In genomic region chr5:107289234-107289764, GRCm38 (mm10) we compare ENCODE assay signal across 8 mouse cellular contexts. TPM values are rescaled to one million over a fixed set of nuclear protein-coding genes. Genes with fewer than 3 reads are reported as not detected.
DNase-seq lines count a peak whose midpoint lies in the region; ATAC-seq lines count a peak whose summit lies in the region.

Gene Tgfbr3 (minus strand): TSS chr5:107289629.

- intact Hi-C loops in gastrocnemius, postnatal 36 days (cut with DNase I) = loop anchor here (1.0 to 5.0 kb wide), 2 partner anchors 122 to 298 kb away; no protein-coding TSS in a partner anchor
- intact Hi-C loops in left cerebral cortex, postnatal 36 days (cut with DNase I) = loop anchor here (10.0 kb wide), 2 partner anchors 144 to 204 kb away; no protein-coding TSS in a partner anchor

- peak; percentile 89 for DNase-seq in adrenal gland, adult 8-10 months
- DNase-seq in embryo, embryonic 10 days (ENCODE audit: low spot score) = peak; percentile 89
- DNase-seq in gastrocnemius, postnatal 36 days = peak; percentile 77 to 85
- DNase-seq in intestine, embryonic 14.5 days (ENCODE audit: low spot score) = peak; percentile 95
- peak; percentile 59 to 73 for DNase-seq in left cerebral cortex, postnatal 36 days (ENCODE audit: low spot score in 2 of 2)
- peak; percentile 88 for DNase-seq in mesoderm, embryonic 11.5 days (ENCODE audit: low read depth, low spot score)
- DNase-seq in skeletal muscle tissue, adult 2 months (ENCODE audit: low read depth, low spot score) = peak; percentile 83
- DNase-seq in yolk sac, embryonic 10.5 days (ENCODE audit: low spot score) = peak; percentile 90

- H3K27ac ChIP-seq in intestine, embryonic 14.5 days (ENCODE audit: low read depth) = peak within 1 kb of the TSS; percentile 86

- ATAC-seq in intestine, embryonic 14.5 days (replicated peaks; ENCODE audit: low FRiP score, low TSS enrichment, low read depth) = peak; percentile 93

- peak within 1 kb of the TSS; percentile 51 for H3K4me2 ChIP-seq in intestine, embryonic 14.5 days (ENCODE audit: low read length)

- H3K4me1 ChIP-seq in intestine, embryonic 14.5 days (replicated peaks; ENCODE audit: control insufficient read depth, insufficient read depth, low read length) = peaks cover 14% of the 10 kb centered on the region

- H3K36me3 ChIP-seq in intestine, embryonic 14.5 days (ENCODE audit: control insufficient read depth, insufficient read depth, low read length) = no peaks in the 10 kb centered on the region

- no peaks in the 10 kb centered on the region for H3K27me3 ChIP-seq in intestine, embryonic 14.5 days (replicated peaks; ENCODE audit: control insufficient read depth, insufficient read depth, low read length)

- peak within 1 kb of the TSS; percentile 79 for H3K4me3 ChIP-seq in intestine, embryonic 14.5 days (ENCODE audit: low read depth, low read length)

- H3K9ac ChIP-seq in intestine, embryonic 14.5 days (ENCODE audit: low read length) = peak within 1 kb of the TSS; percentile 77

- under 1% methylated on average over 50 of the region's 54 CpGs for WGBS in intestine, embryonic 14.5 days

- no peaks in the 10 kb centered on the region for H3K9me3 ChIP-seq in intestine, embryonic 14.5 days (ENCODE audit: control insufficient read depth, low read length)

RNA-seq across cellular contexts. Expression of gene Tgfbr3, which starts in this region (rescaled TPM):
- total RNA-seq in adrenal gland, adult 8-10 months (2022) = 100 to 1,000 TPM; 217 to 303 (median 276) TPM
- 10 to 100 TPM; 17.1 to 18.3 TPM for total RNA-seq in gastrocnemius, postnatal 36 days (2021)
- polyA plus RNA-seq in intestine, embryonic 14.5 days (2014; fragmentation: Nextera tagmentation; extraction: Ambion mirVana) = 24.4 and 28.7 TPM in 2 replicates
- total RNA-seq in left cerebral cortex, postnatal 36 days (2021) = 10 to 100 TPM in 1 of 2 experiments, 1 to 10 TPM in 1; 7.9 to 10.1 TPM

Comparison
In these comparisons a context has a peak if more than half of its experiments do, and no peak if none do; other contexts are left out.
1. Peak in every context shown above with its lines: DNase-seq, ATAC-seq, H3K4me3 ChIP-seq and H3K27ac ChIP-seq.
2. RNA of gene Tgfbr3 (total RNA-seq): 217 to 303 TPM in adrenal gland, adult 8-10 months; 17.1 to 18.3 TPM in gastrocnemius, postnatal 36 days and 7.9 to 10.1 TPM in left cerebral cortex, postnatal 36 days; every median in the first group is over 10 times any median in the second.